Mouse (Mus musculus) small intestine, adult 2 months (tissue): ENCODE results near the gene Rev3l. TPM values are rescaled to one million over a fixed set of nuclear protein-coding genes. Genes with fewer than 3 reads are reported as not detected.

ENCODE experiments used
- H3K27ac ChIP-seq: fragments of 200-500 bp; 2 replicates; pipeline ENCODE4 v1.5.1; 2012; ENCODE audit warnings: low read depth, low read length, control low read depth, inconsistent platforms; ENCODE audit not compliant: insufficient read depth
- H3K27me3 ChIP-seq: fragments of 200-500 bp; 2 replicates; pipeline ENCODE4 v1.6.1; 2012; ENCODE audit warnings: mild to moderate bottlenecking, moderate library complexity, low read length, inconsistent platforms; ENCODE audit not compliant: control insufficient read depth, insufficient read depth
- H3K36me3 ChIP-seq: fragments of 200-500 bp; 2 replicates; pipeline ENCODE4 v1.6.1; 2012; ENCODE audit warnings: mild to moderate bottlenecking, low read length, control low read depth, inconsistent platforms; ENCODE audit not compliant: control insufficient read depth, insufficient read depth
- H3K4me1 ChIP-seq: fragments of 200-500 bp; 2 replicates; pipeline ENCODE4 v1.6.1; 2012; ENCODE audit warnings: low read length, inconsistent platforms, mixed read lengths; ENCODE audit not compliant: control insufficient read depth, insufficient read depth, insufficient read length
- H3K4me3 ChIP-seq: fragments of 200-500 bp; 2 replicates; pipeline ENCODE4 v1.5.1; 2012; ENCODE audit warnings: low read depth, mild to moderate bottlenecking, control low read depth, inconsistent platforms, low read length, moderate library complexity
- CTCF ChIP-seq: fragments of 200-500 bp; IDR thresholded peaks from 2 replicates; pipeline ENCODE4 v1.5.1; 2012; ENCODE audit warnings: low read depth, mild to moderate bottlenecking, control low read depth, inconsistent platforms, low read length, moderate library complexity, mixed read lengths; ENCODE audit not compliant: insufficient replicate concordance, insufficient read length; ENCODE audit errors: extremely low read depth
- POLR2A ChIP-seq: fragments of 200-500 bp; IDR thresholded peaks from 2 replicates; pipeline ENCODE4 v1.6.1; 2012; ENCODE audit warnings: low read depth, mild to moderate bottlenecking, control low read depth, inconsistent platforms, low read length, moderate library complexity
- WGBS: fragments of 180-500 bp; shearing (Covaris S2); methylation state at CpG from one replicate; pipeline ENCODE4 v1.1.7; 2018; 5-methylcytosine and 5-hydroxymethylcytosine counted together
- polyA plus RNA-seq: library from polyadenylated mRNA; depleted of rRNA; stranded (reverse); fragments of >200 nt; gene quantifications from 2 replicates; pipeline ENCODE4 v1.2.3, GENCODE M21; 2012

Gene Rev3l
- polyA plus RNA-seq, 1 experiment = 3.9 TPM

DNA sequence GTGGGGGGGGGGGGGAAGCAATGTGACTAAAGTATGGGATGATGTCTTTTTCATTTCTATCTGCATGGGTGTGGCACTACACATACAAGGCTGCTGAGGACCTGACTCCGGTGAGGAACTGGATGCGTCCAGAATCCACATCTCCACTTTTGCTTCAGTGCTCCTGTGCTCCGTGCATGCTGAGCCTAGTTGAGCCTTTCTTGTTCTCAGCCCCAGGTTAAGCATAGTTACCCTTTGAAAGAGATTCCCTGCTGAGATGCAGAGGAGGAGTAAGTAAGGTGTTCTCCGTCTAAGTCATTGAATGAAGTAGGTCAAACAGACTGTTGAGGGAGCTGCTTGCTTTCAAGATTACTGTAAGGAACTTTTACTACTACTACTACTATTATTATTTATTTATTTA lies 4.3 kb downstream of the Rev3l start:
- Histone ChIP-seq H3K27me3 (no peaks in the 10 kb centered on the region), H3K27ac (no peak overlapping the region), H3K4me3 (no peak overlapping the region), H3K36me3 (no peaks in the 10 kb centered on the region), H3K4me1 (0 out of 2 replicates have a peak, but pooled peaks cover 2% of the 10 kb centered on the region)
- TF ChIP-seq POLR2A (no peak), CTCF (no peak)
- 84% methylated on average over 4 of the region's 4 CpGs for WGBS

- Histone ChIP-seq H3K27me3 (no peaks in the 10 kb centered on the region), H3K4me1 (no peaks in the 10 kb centered on the region), H3K27ac (no peak overlapping the region), H3K4me3 (no peak overlapping the region), H3K36me3 (no peaks in the 10 kb centered on the region)
- 78% methylated on average over 4 of the region's 4 CpGs for WGBS
- TF ChIP-seq POLR2A = no peak
- no peak for TF ChIP-seq CTCF
These were observed 10.1 kb downstream of the Rev3l start for GRCm38 (mm10) chr10:39742057-39742456.

GRCm38 (mm10) chr10:39764752-39765151 lies 32.8 kb downstream of the Rev3l start:
- WGBS = 71% methylated on average over 1 of the region's 1 CpGs
- Histone ChIP-seq H3K36me3 (peaks cover 1% of the 10 kb centered on the region; the same call in 1 of the 2 replicates), H3K27ac (no peak overlapping the region), H3K27me3 (no peaks in the 10 kb centered on the region), H3K4me3 (no peak overlapping the region), H3K4me1 (no peaks in the 10 kb centered on the region)
- TF ChIP-seq CTCF (no peak), POLR2A (no peak)

DNA sequence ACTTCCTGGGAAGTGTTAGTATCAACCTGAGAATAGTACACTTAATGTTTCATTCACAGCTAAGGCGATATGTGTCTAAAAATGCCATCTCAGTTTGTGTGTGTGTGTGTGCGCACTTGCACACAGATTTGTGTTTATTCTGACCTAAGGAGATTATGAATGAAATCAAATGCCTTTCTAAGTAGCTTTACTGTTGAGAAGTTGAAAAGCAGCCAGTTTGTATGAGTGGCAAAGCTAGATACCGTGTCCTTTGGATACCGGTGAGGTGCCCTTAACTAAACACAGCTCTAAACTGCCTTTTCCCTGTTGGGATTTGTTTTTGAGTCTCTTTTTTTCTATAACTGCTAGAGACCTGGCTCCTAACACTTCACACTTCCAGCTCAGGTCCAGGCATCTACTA lies 34.8 kb downstream of the Rev3l start:
- Histone ChIP-seq H3K4me3 (no peak overlapping the region), H3K36me3 (no peaks in the 10 kb centered on the region), H3K27me3 (no peaks in the 10 kb centered on the region), H3K4me1 (no peaks in the 10 kb centered on the region), H3K27ac (no peak overlapping the region)
- 68% methylated on average over 4 of the region's 4 CpGs for WGBS
- no peak for TF ChIP-seq CTCF
- no peak for TF ChIP-seq POLR2A

GRCm38 (mm10) chr10:39772259-39772658 lies 40.3 kb downstream of the Rev3l start:
- Histone ChIP-seq H3K4me1 (0 out of 2 replicates have a peak, but pooled peaks cover 3% of the 10 kb centered on the region), H3K4me3 (no peak overlapping the region), H3K27me3 (no peaks in the 10 kb centered on the region), H3K27ac (no peak overlapping the region), H3K36me3 (no peaks in the 10 kb centered on the region)
- TF ChIP-seq CTCF (no peak), POLR2A (no peak)
- 67% methylated on average over 2 of the region's 2 CpGs for WGBS

- H3K27me3 ChIP-seq = no peaks in the 10 kb centered on the region
- H3K27ac ChIP-seq = no peak overlapping the region
- no peaks in the 10 kb centered on the region for H3K36me3 ChIP-seq
- no peak for TF ChIP-seq POLR2A
- no peak for TF ChIP-seq CTCF
- H3K4me1 ChIP-seq = 0 out of 2 replicates have a peak, but pooled peaks cover 3% of the 10 kb centered on the region
- no peak overlapping the region for H3K4me3 ChIP-seq
- WGBS = 72% methylated on average over 9 of the region's 9 CpGs
These were observed 42.2 kb downstream of the Rev3l start for GRCm38 (mm10) chr10:39773940-39774726.

DNA sequence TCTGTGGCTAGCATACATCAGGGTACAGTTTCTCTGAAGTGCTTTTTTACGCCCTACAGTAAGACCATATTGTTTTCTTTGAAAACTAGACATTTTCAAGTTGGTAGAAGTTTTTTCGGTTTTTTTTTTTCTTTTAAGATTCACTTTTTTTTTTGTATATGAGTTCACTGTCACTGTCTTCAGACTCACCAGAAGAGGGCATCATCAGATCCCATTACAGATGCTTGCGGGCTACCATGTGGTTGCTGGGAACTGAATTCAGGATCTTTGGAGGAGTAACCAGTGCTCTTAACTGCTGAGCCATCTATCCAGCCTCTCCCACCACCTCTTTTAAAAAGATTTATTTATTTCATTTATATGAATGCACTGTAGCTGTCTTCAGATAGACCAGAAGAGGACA lies 45.0 kb downstream of the Rev3l start:
- Histone ChIP-seq H3K36me3 (no peaks in the 10 kb centered on the region), H3K4me3 (no peak overlapping the region), H3K27me3 (no peaks in the 10 kb centered on the region), H3K4me1 (0 out of 2 replicates have a peak, but pooled peaks cover 3% of the 10 kb centered on the region), H3K27ac (no peak overlapping the region)
- 84% methylated on average over 3 of the region's 3 CpGs for WGBS
- no peak for TF ChIP-seq POLR2A
- TF ChIP-seq CTCF = no peak
